Mouse (Mus musculus) small intestine, adult 2 months (tissue): ENCODE measurements around the gene Olfr1321. TPM values are rescaled to one million over a fixed set of nuclear protein-coding genes. Genes with fewer than 3 reads are reported as not detected.

ENCODE experiments used
- H3K27ac ChIP-seq: fragments of 200-500 bp; 2 replicates; pipeline ENCODE4 v1.5.1; 2012; ENCODE audit warnings: low read depth, low read length, control low read depth, inconsistent platforms; ENCODE audit not compliant: insufficient read depth
- H3K27me3 ChIP-seq: fragments of 200-500 bp; 2 replicates; pipeline ENCODE4 v1.6.1; 2012; ENCODE audit warnings: mild to moderate bottlenecking, moderate library complexity, low read length, inconsistent platforms; ENCODE audit not compliant: control insufficient read depth, insufficient read depth
- H3K36me3 ChIP-seq: fragments of 200-500 bp; 2 replicates; pipeline ENCODE4 v1.6.1; 2012; ENCODE audit warnings: mild to moderate bottlenecking, low read length, control low read depth, inconsistent platforms; ENCODE audit not compliant: control insufficient read depth, insufficient read depth
- H3K4me1 ChIP-seq: fragments of 200-500 bp; 2 replicates; pipeline ENCODE4 v1.6.1; 2012; ENCODE audit warnings: low read length, inconsistent platforms, mixed read lengths; ENCODE audit not compliant: control insufficient read depth, insufficient read depth, insufficient read length
- H3K4me3 ChIP-seq: fragments of 200-500 bp; 2 replicates; pipeline ENCODE4 v1.5.1; 2012; ENCODE audit warnings: low read depth, mild to moderate bottlenecking, control low read depth, inconsistent platforms, low read length, moderate library complexity
- CTCF ChIP-seq: fragments of 200-500 bp; IDR thresholded peaks from 2 replicates; pipeline ENCODE4 v1.5.1; 2012; ENCODE audit warnings: low read depth, mild to moderate bottlenecking, control low read depth, inconsistent platforms, low read length, moderate library complexity, mixed read lengths; ENCODE audit not compliant: insufficient replicate concordance, insufficient read length; ENCODE audit errors: extremely low read depth
- POLR2A ChIP-seq: fragments of 200-500 bp; IDR thresholded peaks from 2 replicates; pipeline ENCODE4 v1.6.1; 2012; ENCODE audit warnings: low read depth, mild to moderate bottlenecking, control low read depth, inconsistent platforms, low read length, moderate library complexity
- WGBS: fragments of 180-500 bp; shearing (Covaris S2); methylation state at CpG from one replicate; pipeline ENCODE4 v1.1.7; 2018; 5-methylcytosine and 5-hydroxymethylcytosine counted together
- polyA plus RNA-seq: library from polyadenylated mRNA; depleted of rRNA; stranded (reverse); fragments of >200 nt; gene quantifications from 2 replicates; pipeline ENCODE4 v1.2.3, GENCODE M21; 2012; rRNA removed

Olfr1321 gene
- not detected in 2 replicates for polyA plus RNA-seq

DNA sequence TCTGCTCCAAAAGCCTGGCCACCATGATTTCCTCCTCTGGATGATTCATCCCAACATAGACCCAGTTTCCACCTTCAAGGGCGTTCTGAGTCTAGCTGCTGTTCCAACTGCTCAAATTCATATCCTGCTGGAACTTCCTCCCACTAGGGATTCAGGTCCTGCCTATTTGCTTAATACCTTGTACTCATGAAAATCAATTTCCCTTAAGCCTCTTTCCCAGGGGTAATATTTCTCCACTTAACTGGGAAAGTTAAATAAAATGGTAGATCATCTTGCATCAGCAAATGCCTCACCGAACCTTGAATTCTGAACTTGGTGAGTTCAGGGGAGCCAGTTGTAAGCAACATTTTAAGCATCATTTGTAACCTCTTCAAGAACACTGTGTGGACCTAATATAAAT lies at the start of gene Olfr1321:
Gene Olfr1321, minus strand, starts transcription at position 101 of the 400 bp plus-strand sequence.
- no peak within 1 kb of the TSS for H3K4me3 ChIP-seq

DNA sequence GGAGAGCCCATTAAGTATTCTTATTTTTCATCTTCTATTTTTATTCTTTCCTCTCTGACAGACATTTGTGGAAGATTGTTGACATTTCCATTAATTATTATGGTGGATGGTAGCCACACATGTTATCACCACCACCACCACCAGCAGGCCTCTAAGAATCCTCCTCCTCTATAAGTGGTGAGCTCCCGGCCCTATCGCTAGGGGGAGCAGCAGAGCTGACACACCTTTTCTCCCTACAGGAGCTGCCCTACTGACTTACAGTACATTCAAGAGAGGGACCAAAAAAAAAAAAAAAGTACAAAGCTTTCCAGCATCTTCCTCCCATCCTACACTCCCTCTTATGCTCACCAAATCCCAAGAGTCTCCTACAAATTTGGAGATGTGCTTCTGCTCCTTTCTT lies 36.0 kb upstream of the Olfr1321 start:
- Histone ChIP-seq H3K36me3 (no peaks in the 10 kb centered on the region), H3K4me1 (no peaks in the 10 kb centered on the region), H3K4me3 (no peak overlapping the region), H3K27ac (no peak overlapping the region), H3K27me3 (no peaks in the 10 kb centered on the region)
- no peak for TF ChIP-seq CTCF
- TF ChIP-seq POLR2A = no peak
- WGBS = 18% methylated on average over 2 of the region's 2 CpGs

More for the DNA sequence above, at the start of gene Olfr1321:
- TF ChIP-seq CTCF = no peak
- no peak for TF ChIP-seq POLR2A
- Histone ChIP-seq H3K4me1 (no peaks in the 10 kb centered on the region), H3K27me3 (no peaks in the 10 kb centered on the region), H3K36me3 (no peaks in the 10 kb centered on the region), H3K27ac (no peak within 1 kb of the TSS)
- 71% methylated on average over 2 of the region's 2 CpGs for WGBS

DNA sequence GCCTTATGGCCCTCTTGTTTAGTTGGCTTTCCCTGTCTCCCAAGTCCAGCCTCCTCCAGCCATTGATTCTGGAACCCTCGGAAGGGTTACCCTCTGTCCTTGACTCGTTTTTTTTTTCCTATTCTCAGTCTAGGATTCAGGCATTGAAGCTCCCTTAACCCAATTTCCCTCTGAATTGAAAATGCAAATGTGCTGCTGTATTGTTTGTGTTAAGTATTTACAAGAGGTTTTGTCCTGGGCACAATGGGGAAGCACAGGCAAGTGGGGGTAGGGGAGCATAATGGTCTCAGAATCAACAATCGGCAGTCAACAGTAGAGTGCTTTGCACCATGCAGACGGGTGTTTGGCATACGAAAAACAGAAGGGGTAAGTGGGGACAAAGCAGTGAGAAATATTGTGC lies 10.3 kb upstream of the Olfr1321 start:
- 56% methylated on average over 5 of the region's 5 CpGs for WGBS
- no peaks in the 10 kb centered on the region for H3K27me3 ChIP-seq
- no peak for TF ChIP-seq CTCF
- TF ChIP-seq POLR2A = no peak

More for the DNA sequence above, 10.3 kb upstream of the Olfr1321 start:
- no peak overlapping the region for H3K4me3 ChIP-seq
- no peaks in the 10 kb centered on the region for H3K4me1 ChIP-seq
- no peak overlapping the region for H3K27ac ChIP-seq
- H3K36me3 ChIP-seq = no peaks in the 10 kb centered on the region

Other genes with a start within 250 kb of the Olfr1321 start
- gene Olfr1320, start 62.7 kb downstream of the Olfr1321 start, polyA plus RNA-seq = not detected in 2 replicates
- not detected in 2 replicates for gene Igsf1, start 62.7 kb upstream of the Olfr1321 start, polyA plus RNA-seq
- gene Olfr1322, start 156.4 kb upstream of the Olfr1321 start, polyA plus RNA-seq = not detected in 2 replicates